Mouse (Mus musculus) lung, postnatal 14 days (tissue): ENCODE measurements around the gene Nucks1.
"Not testable (repeated sequence)": the region's sequence is repeated elsewhere in the genome, so short reads cannot be mapped to it uniquely, and the experiment has no call there.

Experiments used
- DNase-seq: peaks from one replicate; pipeline ENCODE4 v3.0.0; 2021

Nucks1 gene

DNA sequence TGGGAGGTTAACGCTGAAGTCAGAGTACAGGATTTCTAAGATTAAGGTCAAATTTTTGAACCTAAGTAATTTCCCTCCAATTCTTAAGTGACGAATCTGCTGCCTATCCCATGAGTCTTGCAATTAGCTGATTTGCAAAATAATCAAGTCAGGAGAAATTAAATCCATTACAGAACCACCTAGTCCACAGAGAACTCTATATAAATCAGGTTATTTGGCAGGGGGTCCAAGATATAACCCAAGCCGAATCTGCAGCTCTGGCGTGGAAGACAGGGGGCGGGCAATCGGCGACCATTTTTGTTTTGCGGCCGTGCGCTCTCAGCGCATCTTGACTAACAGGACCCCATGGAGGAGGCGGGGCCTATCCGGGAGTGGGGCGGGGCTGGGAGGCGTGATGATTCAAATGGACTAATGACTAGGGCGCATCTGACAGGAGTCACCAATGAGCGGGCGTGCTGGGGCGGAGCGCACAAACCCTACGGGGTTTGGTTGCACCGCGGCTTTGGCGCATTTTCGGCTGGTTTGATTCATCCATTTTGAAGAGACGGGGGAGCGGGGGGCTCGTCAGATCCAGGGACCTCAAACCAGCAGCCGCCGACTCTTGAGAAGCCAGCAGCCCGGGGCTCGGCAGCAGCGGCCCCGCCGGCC, at the start of gene Nucks1:
Gene Nucks1, plus strand, starts transcription at position 534 of the 648 bp plus-strand sequence.
- DNase-seq = peak; percentile 100

DNA sequence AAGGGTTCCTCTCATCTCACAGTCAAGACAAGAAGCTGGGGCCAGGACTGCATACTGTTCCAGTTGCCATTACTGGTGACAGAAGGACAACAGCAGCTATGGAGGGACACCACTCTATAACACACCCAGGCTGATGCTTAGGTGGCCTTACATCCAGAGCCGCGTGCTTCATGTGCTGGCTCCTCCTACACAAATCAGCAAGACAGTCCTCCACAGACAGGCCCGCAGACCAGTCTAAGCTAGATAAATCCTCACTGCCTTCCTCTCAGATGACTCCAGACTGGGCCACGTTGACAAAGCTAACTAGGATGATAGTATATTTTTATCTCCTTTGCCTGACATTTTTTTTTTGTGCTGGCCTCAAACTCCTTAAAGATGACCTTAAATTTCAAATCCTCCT, 48.5 kb upstream of the Nucks1 start:
- DNase-seq = no peak

DNA sequence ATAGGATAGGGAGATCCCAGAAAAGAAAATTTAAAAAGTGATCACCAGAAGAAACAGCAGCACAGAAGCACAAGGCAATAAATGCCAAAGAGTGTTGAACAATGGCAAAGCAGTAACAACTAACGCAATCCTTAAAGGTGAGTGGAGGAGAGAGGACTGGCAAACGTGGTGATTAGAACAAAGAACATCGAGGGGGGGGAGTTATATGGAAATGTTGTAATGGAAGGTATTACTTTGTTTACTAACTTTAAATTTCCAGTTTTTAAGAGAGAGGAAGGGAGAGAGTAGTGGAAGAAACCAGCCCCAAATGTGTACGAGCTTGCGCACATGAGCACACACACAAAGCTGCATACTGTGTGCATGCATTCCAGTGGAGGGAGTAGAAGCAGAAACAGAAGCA, 44.7 kb upstream of the Nucks1 start:
- DNase-seq = no peak

GRCm38 (mm10) chr1:131866304-131866999, 43.9 kb upstream of the Nucks1 start:
- DNase-seq = no peak

DNA sequence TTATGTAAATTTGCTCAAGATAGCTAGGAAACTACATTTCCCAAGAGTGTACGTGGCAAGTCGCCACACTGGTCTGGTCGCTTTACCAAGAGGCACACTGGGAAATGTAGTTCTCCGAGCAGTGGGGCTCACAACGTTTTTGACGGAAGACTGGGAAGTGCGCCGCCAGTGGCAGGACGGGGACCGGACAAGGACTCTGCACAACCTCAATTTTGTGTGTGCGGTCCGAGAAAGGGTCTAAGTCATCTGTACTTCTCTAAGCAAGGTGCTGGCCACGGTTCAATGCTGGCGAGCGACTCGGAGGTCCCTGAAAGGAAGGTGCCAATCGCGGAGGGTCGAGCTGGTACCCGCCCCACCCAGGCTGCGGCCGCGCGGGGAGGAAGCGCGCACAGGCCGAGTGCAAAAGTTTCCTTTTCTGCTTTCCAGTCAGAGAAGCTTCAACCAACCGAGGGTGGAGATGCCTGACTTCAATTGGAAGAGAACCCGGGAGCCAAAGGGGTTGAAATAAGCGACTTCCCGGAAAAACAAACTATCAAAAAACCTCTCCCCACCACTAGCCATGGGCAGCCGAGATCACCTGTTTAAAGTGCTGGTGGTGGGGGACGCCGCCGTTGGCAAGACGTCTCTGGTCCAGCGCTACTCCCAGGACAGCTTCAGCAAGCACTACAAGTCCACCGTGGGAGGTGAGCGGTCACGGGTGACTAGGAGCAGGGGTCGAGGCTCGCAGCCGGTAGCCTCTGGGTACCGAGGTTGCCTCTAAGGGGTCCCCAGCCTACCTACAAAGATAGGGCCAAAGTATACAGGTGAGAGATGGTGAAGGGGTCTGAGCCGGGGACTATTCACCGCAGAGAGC, 43.0 kb upstream of the Nucks1 start, which contains the start of gene Rab29:
Gene Rab29, plus strand, starts transcription at position 132 of the 853 bp plus-strand sequence.
- DNase-seq = peak; percentile 94

- DNase-seq = peak; percentile 15
Observed at GRCm38 (mm10) chr1:131867946-131868290, 42.4 kb upstream of the Nucks1 start.

- DNase-seq = no peak
Observed at GRCm38 (mm10) chr1:131869561-131869960, 40.8 kb upstream of the Nucks1 start.

DNA sequence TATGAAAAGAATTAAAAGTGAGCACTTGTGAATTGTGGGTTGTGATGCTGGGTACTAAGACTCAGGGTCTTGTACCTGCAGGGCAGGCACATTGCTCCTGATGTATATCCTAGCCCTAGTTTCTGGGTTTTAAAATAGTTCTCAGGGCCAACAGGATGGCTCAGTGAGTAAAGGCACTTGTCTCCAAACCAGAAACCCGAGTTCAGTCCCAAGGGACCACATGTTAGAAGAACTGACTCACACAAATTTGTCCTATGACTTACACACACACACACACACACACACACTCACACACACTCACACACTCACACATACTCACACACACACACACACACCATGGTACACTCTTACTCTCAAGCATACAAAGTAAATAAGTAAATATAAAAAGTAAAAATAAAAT, 37.5 kb upstream of the Nucks1 start:
- DNase-seq = no peak

- DNase-seq = no peak
Observed at GRCm38 (mm10) chr1:131879816-131880215, 30.5 kb upstream of the Nucks1 start.

GRCm38 (mm10) chr1:131882787-131883186, 27.5 kb upstream of the Nucks1 start:
- DNase-seq = peak; percentile 38

DNA sequence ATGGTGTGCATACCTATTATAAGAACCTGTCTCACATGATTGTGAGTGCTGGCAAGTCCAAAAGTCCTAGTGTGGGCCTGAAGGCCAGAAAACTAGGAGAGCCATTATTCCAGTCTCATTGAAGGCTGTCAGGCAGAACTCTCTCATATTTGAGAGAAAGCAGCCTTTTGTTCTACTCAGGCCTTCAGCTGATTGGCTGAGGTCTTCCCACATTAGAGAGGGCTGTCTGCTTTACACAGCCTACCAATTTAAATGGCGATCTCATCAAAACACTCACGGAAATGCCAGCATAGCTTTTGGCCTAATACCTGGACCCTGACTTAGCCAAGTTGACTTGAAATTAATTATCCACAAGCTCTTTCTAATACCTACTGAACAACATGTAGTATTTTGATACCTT, 24.2 kb upstream of the Nucks1 start:
- DNase-seq = no peak

GRCm38 (mm10) chr1:131886641-131887040, 23.7 kb upstream of the Nucks1 start:
- no peak for DNase-seq

DNA sequence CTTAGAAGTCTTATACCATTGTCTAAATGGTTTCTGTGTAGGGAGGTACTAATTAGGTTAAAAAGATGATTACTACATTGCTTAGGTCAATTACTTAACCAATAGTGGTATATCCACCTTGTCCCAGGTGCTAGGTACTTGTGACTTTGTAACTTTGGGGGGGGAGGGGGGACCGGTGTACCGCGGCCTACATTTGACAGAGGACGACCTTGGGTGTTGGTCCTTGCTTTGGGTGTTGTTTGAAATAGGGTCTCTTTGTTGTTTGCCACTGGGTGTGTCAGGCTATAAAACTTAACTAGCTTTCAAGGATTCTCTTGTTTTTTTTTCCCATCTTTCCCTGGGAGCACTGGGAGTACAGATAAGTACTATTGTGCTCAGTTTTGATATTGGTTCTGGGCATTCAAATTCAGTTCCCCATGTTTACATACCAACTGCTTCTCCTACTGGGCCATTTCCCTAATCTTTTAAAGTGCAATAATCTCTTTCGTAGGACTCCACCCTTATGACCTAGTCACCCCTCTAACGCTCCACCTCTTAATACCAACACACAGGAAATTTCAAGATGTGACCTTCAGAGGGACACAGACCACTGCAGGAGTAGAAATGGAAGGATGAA, 20.2 kb upstream of the Nucks1 start:
- no peak for DNase-seq

DNA sequence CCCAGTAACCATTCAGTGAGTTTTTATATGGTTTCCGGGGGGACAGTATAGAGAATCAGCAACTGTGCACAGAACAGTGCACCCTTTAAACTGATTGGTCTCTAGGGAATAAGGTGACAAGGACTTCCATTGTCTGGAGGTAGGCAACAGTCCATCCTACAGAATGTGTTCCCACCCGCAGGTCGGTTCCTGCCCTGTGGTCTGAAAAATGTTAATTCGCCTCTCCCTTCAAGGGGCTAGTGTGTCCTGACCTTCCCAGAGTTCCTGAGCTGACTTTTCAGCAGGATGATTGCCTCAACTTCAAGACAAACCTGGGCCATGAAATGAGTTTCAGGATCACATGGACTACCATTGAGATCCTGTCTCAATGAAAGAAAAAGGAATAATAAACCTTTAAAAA, 18.9 kb upstream of the Nucks1 start:
- DNase-seq = no peak

DNA sequence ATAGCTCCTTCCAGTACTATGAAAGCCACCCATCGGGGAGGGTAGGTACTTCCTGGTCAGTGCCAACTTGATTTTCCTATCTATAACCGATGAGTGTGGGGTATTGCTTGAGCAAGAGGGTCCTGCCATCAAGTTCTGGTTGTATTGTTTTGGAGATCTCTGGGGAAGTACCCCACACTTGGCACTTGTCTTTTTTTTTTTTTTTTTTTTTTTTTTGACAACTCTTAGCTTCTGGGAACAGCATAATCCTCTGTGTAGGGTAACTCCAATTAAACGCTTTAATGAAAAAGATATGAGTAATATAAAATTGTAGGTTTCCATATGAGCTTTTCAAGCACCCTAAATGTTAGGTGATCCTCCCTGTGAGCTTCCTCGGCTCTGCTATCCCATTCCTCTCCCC, 7.7 kb upstream of the Nucks1 start:
- DNase-seq = no peak

- DNase-seq = no peak
Observed at GRCm38 (mm10) chr1:131903251-131903650, 7.1 kb upstream of the Nucks1 start.

DNA sequence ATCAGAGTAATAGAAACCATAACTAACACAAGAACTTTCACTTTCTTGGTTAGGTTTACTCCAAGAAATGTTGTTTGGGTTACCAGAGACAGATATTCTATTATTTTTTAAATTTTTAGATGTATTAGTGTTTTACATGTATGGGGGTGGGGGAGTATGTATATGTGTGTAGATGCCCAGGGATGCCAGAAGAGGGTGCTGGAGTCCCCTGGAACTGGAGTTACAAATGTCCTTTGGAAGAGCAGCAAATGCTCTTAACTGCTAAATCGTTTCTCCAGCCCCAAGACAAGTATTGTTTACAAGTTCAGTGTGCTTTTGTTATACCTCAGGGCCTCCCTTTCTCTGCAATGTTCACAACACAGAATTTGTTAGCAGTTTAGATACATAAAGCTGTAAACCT, 4.8 kb upstream of the Nucks1 start:
- no peak for DNase-seq

- DNase-seq = no peak
Observed at GRCm38 (mm10) chr1:131908456-131908855, 1.9 kb upstream of the Nucks1 start.

DNA sequence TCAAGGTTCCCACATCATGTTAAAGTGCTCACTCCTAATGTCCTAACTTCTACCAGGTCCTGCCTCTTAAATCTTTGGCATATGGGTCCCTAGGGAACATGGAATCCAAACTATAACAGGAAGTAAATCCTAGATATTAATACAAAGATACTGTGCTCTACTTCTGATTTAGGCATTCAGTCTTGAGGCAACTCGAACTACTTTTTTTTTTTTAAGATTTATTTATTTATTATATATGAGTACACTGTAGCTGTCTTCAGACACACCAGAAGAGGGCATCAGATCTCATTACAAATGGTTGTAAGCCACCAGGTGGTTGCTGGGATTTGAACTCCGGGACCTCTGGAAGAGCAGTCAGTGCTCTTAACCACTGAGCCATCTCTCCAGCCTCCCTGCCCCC, 1.1 kb upstream of the Nucks1 start:
- DNase-seq = not testable (repeated sequence)

DNA sequence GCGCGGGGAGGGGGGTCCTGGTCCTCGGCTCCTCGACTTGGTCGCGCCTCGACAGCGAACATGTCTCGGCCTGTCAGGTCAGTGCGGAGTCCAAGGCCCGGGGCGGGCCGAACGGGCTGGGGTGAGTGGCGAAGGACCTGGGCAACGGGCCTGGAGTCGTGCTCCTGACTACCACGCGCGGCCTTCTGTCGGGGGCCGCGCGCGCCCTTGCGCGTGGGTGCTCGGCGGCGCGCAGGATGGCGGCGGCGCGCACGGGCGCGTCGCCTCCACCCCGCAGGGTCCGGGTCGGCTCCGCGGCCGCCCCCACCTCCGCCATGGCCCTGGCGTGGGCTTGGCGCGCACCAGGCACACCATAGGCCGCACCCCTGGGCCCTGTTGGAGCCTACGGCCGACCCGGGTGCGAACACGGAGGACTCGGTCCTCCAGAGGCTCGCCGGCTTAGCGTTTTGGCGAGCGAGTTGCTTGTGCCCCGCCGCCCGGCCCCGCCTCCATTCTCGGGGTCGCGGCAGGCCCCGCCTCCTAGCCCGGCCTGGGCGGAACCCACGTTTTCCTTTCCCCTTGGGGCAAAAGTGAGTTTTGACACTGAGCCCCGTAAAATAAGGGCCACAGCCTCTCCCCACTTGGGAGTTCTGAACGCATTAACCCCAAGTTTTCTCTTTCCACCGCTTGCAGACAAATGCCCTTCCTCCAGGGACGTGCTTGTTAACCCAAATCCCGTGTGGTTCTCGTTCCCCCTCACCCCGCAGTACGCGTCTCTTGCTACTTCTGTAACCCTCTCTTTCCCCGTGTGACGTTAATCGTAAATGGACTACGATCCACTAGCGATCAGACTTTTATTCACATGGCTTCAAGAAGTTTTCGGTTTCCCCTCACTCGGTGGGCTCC, 582 bp downstream of the Nucks1 start:
- DNase-seq = peak; percentile 81

GRCm38 (mm10) chr1:131917634-131918033, 7.3 kb downstream of the Nucks1 start:
- DNase-seq = no peak

DNA sequence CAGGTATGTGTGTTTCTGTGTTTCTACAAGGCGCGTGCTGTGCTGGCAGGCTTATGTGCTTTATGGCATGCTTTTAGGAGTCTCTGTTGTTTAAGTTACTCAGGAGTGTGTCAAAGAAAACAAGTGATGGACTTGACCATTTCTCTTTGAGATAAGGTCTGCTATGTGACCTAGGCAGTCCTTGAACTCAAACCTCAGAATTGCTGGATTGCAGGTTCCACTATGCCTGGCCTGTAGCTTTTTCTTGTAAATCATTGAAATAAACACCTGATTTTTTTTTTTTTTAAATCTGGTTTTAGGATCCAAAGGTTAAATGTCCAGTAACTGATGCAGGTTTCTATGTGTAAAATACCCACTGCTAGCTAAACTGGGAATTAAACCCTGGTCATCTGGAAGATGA, 8.7 kb downstream of the Nucks1 start:
- no peak for DNase-seq
